Mouse (Mus musculus): ENCODE results near the gene Gdpd4. TPM values are rescaled to one million over a fixed set of nuclear protein-coding genes. Genes with fewer than 3 reads are reported as not detected.
A peak's percentile ranks its signal among the peaks of the same experiment; 100 is the strongest.

Gene Gdpd4
- polyA plus RNA-seq, 1 experiment from 2014 or later: not detected

DNA sequence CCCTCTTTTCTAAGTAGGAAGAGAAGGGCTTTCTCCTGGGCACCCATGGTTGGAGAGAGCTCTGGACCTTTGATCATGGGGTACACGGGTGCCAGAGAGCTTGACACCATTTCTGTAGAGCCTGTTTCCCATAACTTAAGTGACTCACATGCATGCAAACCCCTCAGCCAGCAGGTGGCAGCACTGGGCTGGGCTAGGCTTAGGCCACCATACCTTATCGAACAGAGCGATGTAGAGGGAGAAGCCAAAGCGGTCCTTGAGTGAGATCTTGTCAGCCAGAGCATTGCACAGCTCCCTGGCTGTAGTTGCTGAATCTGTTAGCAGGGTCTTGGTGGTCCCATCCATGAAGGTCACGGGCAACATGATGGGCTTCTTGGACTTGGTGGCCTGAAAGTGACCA lies 151.9 kb downstream of the Gdpd4 start:
- WGBS: 26% methylated on average over 5 of the region's 5 CpGs
- H3K9ac ChIP-seq (replicated peaks; ENCODE audit: low read depth, low read length): no peak overlapping the region
- H3K36me3 ChIP-seq (ENCODE audit: control insufficient read depth, insufficient read depth): no peaks in the 10 kb centered on the region
- H3K27ac ChIP-seq (ENCODE audit: low read length): no peak overlapping the region
- no peak overlapping the region for H3K4me2 ChIP-seq (ENCODE audit: low read length)
- H3K27me3 ChIP-seq (replicated peaks; ENCODE audit: control insufficient read depth, insufficient read depth, low read length): no peaks in the 10 kb centered on the region
- peak; percentile 65 for ATAC-seq
- H3K4me1 ChIP-seq (replicated peaks; ENCODE audit: control insufficient read depth, insufficient read depth, low read length): no peaks in the 10 kb centered on the region
- no peak overlapping the region for H3K4me3 ChIP-seq (replicated peaks; ENCODE audit: low read length)
- H3K9me3 ChIP-seq (ENCODE audit: control insufficient read depth, low read length): no peaks in the 10 kb centered on the region

DNA sequence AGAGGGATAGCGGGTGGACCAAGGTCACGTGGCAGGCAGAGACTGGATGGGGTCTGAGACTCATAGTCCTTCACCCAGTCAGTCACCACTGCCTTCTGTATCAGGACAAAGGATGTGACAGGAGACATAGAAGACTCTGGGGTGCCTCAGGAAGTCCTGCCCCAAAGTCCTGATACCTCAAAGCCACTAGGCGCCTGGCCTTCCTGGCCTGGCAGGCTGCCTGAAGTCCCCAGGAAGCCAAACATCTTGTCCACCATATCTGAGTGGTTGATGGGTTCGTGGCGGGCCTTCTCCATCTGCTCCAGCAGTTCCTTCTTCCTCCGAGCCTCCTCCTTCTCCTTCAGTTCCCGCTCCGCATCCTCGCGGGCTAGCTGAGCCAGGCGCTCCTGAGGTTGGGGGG lies 157.7 kb downstream of the Gdpd4 start:
- 92% methylated on average over 11 of the region's 11 CpGs for WGBS
- Histone ChIP-seq H3K36me3 (ENCODE audit: control insufficient read depth, insufficient read depth) (no peaks in the 10 kb centered on the region), H3K4me3 (replicated peaks; ENCODE audit: low read length) (no peak overlapping the region), H3K9ac (replicated peaks; ENCODE audit: low read depth, low read length) (no peak overlapping the region), H3K27me3 (replicated peaks; ENCODE audit: control insufficient read depth, insufficient read depth, low read length) (no peaks in the 10 kb centered on the region), H3K27ac (ENCODE audit: low read length) (no peak overlapping the region), H3K4me1 (replicated peaks; ENCODE audit: control insufficient read depth, insufficient read depth, low read length) (no peaks in the 10 kb centered on the region), H3K9me3 (ENCODE audit: control insufficient read depth, low read length) (no peaks in the 10 kb centered on the region), H3K4me2 (ENCODE audit: low read length) (no peak overlapping the region)
- ATAC-seq: no peak

DNA sequence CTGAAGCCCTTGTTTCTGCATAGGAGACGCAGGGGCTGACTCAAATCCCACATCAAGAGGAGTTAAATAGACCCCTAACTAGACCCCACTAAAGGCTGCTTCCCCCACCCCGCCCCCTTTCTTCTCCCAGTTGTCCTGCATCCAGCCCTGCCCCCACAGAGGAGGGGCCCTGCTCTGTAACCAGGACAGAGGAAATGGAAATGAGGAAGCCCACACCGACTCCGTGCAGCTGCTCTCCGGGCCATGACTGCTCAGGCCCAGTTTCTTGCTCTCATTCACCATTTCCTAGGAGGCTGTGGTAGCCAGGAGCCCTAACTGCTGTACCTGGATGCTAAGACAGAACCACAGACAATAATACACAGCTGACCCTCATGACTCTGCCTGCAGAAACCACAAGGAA lies 162.6 kb downstream of the Gdpd4 start:
- Histone ChIP-seq H3K4me1 (replicated peaks; ENCODE audit: control insufficient read depth, insufficient read depth, low read length) (0 out of 2 replicates have a peak, but pooled peaks cover 2% of the 10 kb centered on the region), H3K4me3 (replicated peaks; ENCODE audit: low read length) (no peak overlapping the region), H3K9me3 (ENCODE audit: control insufficient read depth, low read length) (no peaks in the 10 kb centered on the region), H3K27me3 (replicated peaks; ENCODE audit: control insufficient read depth, insufficient read depth, low read length) (no peaks in the 10 kb centered on the region), H3K27ac (ENCODE audit: low read length) (no peak overlapping the region), H3K9ac (replicated peaks; ENCODE audit: low read depth, low read length) (no peak overlapping the region), H3K4me2 (ENCODE audit: low read length) (no peak overlapping the region), H3K36me3 (ENCODE audit: control insufficient read depth, insufficient read depth) (no peaks in the 10 kb centered on the region)
- ATAC-seq: peak; percentile 75
- 7% methylated on average over 5 of the region's 5 CpGs for WGBS

DNA sequence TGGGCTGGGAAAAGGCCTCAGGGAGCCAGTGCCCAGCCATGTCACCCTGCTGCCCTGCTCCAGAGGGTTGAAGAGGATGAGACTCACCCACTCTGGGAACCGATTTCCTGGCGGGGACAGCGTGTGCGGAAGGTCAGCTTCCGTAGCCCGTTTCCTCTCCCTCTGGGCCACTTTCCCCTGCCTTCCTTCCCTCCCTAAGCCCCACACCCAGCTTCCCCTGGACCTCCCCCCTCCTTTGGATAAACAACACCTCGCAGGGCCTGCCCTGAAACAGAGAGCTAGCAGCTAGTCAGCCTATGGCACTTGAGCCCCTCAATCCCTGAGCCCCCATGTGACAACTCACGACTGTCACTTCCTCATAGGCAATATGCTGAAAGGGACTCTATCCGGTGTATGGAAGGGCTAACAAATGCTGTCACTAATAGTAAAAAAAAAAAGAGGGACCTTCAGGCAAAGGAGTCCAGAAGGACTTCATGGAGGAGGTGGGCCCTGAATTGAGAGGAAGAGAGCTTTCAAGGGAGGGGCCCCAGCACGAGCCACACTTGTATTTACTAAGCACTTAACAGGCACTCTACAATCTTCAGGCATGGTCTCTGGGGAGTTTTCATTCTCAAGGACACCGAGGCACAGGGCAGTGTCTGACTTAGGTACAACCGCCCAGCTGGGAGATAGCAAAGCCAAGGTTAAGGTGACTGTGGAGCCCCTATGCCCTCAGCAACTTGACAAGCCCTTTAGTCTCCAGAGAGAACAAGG lies 165.0 kb downstream of the Gdpd4 start:
- Histone ChIP-seq H3K27me3 (replicated peaks; ENCODE audit: control insufficient read depth, insufficient read depth, low read length) (no peaks in the 10 kb centered on the region), H3K4me2 (ENCODE audit: low read length) (no peak overlapping the region), H3K4me1 (replicated peaks; ENCODE audit: control insufficient read depth, insufficient read depth, low read length) (0 out of 2 replicates have a peak, but pooled peaks cover 2% of the 10 kb centered on the region), H3K27ac (ENCODE audit: low read length) (no peak overlapping the region), H3K36me3 (ENCODE audit: control insufficient read depth, insufficient read depth) (no peaks in the 10 kb centered on the region), H3K9ac (replicated peaks; ENCODE audit: low read depth, low read length) (no peak overlapping the region), H3K4me3 (replicated peaks; ENCODE audit: low read length) (no peak overlapping the region), H3K9me3 (ENCODE audit: control insufficient read depth, low read length) (no peaks in the 10 kb centered on the region)
- no peak for ATAC-seq
- 72% methylated on average over 12 of the region's 12 CpGs for WGBS

DNA sequence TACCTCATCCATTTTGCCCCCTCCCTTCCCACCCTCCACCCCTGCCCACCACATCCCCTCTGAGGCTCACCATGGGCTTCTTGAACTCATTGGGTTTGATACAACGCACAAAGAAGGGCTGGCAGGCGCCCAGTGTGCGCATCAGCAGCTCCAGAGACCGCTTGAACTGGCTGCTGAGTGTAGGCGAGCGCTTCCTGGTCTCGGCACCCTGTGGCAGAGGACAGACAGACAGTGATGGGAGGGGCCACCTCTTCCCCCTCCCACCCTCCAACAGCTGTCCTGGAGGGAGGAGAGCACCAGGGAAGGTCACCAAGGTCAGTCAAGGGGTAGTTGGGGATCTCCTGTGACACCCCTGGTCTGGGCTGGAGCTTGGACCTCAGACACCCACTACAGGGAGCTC lies 165.6 kb downstream of the Gdpd4 start:
- no peak overlapping the region for H3K27ac ChIP-seq (ENCODE audit: low read length)
- no peak overlapping the region for H3K4me3 ChIP-seq (replicated peaks; ENCODE audit: low read length)
- ATAC-seq: no peak
- H3K9me3 ChIP-seq (ENCODE audit: control insufficient read depth, low read length): no peaks in the 10 kb centered on the region
- H3K36me3 ChIP-seq (ENCODE audit: control insufficient read depth, insufficient read depth): no peaks in the 10 kb centered on the region
- H3K9ac ChIP-seq (replicated peaks; ENCODE audit: low read depth, low read length): no peak overlapping the region
- no peaks in the 10 kb centered on the region for H3K27me3 ChIP-seq (replicated peaks; ENCODE audit: control insufficient read depth, insufficient read depth, low read length)
- H3K4me1 ChIP-seq (replicated peaks; ENCODE audit: control insufficient read depth, insufficient read depth, low read length): 0 out of 2 replicates have a peak, but pooled peaks cover 2% of the 10 kb centered on the region
- no peak overlapping the region for H3K4me2 ChIP-seq (ENCODE audit: low read length)
- 72% methylated on average over 7 of the region's 7 CpGs for WGBS

DNA sequence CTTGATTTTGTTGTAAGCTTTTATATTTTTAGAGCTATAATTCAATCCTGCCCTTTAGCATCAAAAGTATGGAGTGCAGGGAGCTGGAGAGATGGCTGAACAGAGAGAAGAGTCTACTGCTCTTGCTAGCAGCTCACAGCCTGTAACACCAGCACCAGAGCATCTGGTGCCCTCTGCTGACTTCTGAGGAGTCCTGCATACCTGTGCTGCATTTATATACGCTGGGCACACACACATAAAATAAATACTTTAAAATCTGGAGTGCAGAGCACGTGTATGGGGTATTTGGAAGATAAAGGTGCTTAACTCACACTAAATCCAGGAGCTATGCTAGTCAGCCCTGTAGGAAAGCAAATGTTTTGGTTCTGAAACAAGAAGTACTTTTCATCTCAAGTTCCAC lies 166.6 kb downstream of the Gdpd4 start:
- Histone ChIP-seq H3K27me3 (replicated peaks; ENCODE audit: control insufficient read depth, insufficient read depth, low read length) (no peaks in the 10 kb centered on the region), H3K4me2 (ENCODE audit: low read length) (no peak overlapping the region), H3K36me3 (ENCODE audit: control insufficient read depth, insufficient read depth) (no peaks in the 10 kb centered on the region), H3K9ac (replicated peaks; ENCODE audit: low read depth, low read length) (no peak overlapping the region), H3K4me3 (replicated peaks; ENCODE audit: low read length) (no peak overlapping the region), H3K9me3 (ENCODE audit: control insufficient read depth, low read length) (no peaks in the 10 kb centered on the region), H3K4me1 (replicated peaks; ENCODE audit: control insufficient read depth, insufficient read depth, low read length) (0 out of 2 replicates have a peak, but pooled peaks cover 2% of the 10 kb centered on the region), H3K27ac (ENCODE audit: low read length) (no peak overlapping the region)
- WGBS: 56% methylated on average over 2 of the region's 2 CpGs
- ATAC-seq: no peak

DNA sequence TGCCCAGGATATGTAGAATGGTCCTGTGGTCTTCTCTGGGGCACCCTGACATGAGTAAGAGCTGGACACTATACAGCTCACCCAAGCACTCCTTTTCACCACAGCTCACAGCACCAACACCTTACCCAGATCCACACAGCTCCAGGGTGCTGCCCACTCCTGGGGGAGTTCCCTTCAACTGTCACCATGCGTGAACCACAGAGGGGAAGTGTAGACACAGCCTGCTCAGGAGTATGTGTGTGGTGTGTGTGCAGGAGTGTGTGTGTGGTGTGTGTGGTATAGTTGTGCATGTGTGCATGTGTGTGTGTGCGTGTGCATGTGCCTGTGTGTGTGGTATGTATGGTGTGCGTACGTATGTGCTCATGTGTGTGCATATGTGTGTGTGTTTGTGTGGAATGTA lies 176.1 kb downstream of the Gdpd4 start:
- Histone ChIP-seq H3K4me3 (replicated peaks; ENCODE audit: low read length) (no peak overlapping the region), H3K9ac (replicated peaks; ENCODE audit: low read depth, low read length) (no peak overlapping the region), H3K36me3 (ENCODE audit: control insufficient read depth, insufficient read depth) (peaks cover 8% of the 10 kb centered on the region), H3K9me3 (ENCODE audit: control insufficient read depth, low read length) (no peaks in the 10 kb centered on the region; the same call in 1 of the 2 replicates), H3K4me1 (replicated peaks; ENCODE audit: control insufficient read depth, insufficient read depth, low read length) (no peaks in the 10 kb centered on the region), H3K4me2 (ENCODE audit: low read length) (no peak overlapping the region), H3K27ac (ENCODE audit: low read length) (no peak overlapping the region), H3K27me3 (replicated peaks; ENCODE audit: control insufficient read depth, insufficient read depth, low read length) (no peaks in the 10 kb centered on the region)
- 98% methylated on average over 4 of the region's 4 CpGs for WGBS
- ATAC-seq: no peak

DNA sequence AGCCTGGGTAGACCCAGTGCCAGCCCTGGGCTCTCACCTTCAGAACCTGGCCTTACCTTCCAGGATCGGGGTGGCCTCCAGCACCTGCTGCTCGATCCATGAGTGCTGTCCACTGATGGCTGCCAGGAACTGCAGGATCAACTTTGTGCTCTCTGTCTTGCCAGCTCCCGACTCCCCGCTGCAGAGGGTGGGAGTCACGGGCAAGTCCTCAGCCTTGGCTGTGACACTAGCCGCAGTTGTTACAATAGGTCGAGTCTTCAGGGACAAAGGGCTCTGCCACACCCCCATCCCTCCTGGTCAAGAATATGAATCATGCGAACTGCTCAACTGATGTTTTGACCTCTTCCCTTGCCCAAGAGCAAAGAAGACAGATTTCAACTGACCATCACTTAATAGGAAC lies 177.8 kb downstream of the Gdpd4 start:
- Histone ChIP-seq H3K36me3 (ENCODE audit: control insufficient read depth, insufficient read depth) (peaks cover 8% of the 10 kb centered on the region), H3K4me3 (replicated peaks; ENCODE audit: low read length) (no peak overlapping the region), H3K9ac (replicated peaks; ENCODE audit: low read depth, low read length) (no peak overlapping the region), H3K4me2 (ENCODE audit: low read length) (no peak overlapping the region), H3K27ac (ENCODE audit: low read length) (no peak overlapping the region), H3K9me3 (ENCODE audit: control insufficient read depth, low read length) (no peaks in the 10 kb centered on the region; the same call in 1 of the 2 replicates), H3K27me3 (replicated peaks; ENCODE audit: control insufficient read depth, insufficient read depth, low read length) (no peaks in the 10 kb centered on the region), H3K4me1 (replicated peaks; ENCODE audit: control insufficient read depth, insufficient read depth, low read length) (peaks cover 4% of the 10 kb centered on the region)
- no peak for ATAC-seq
- 95% methylated on average over 8 of the region's 8 CpGs for WGBS
